Mouse (Mus musculus) urinary bladder, postnatal 4 days (tissue): ENCODE results near the gene Man2c1.

Experiments
- DNase-seq, 2 experiments: peaks; one replicate each; pipeline ENCODE4 v3.0.0; 2021 to 2022; ENCODE audit warnings: low spot score in 2 of 2

Man2c1 gene

GRCm38 (mm10) chr9:57157499-57157898, 27.0 kb downstream of the Man2c1 start:
- DNase-seq, result no peak

- DNase-seq, result peak; percentile 80 to 94
Measured at GRCm38 (mm10) chr9:57158013-57158470, 27.6 kb downstream of the Man2c1 start, which contains the start of gene Commd4. TSS of gene Commd4 (minus strand) at chr9:57158331.

- no peak for DNase-seq
Measured at GRCm38 (mm10) chr9:57158506-57158905, 28.0 kb downstream of the Man2c1 start.

GRCm38 (mm10) chr9:57162496-57162895, 32.0 kb downstream of the Man2c1 start:
- no peak for DNase-seq

- DNase-seq, result no peak
Measured at GRCm38 (mm10) chr9:57163137-57163536, 32.6 kb downstream of the Man2c1 start.

GRCm38 (mm10) chr9:57166173-57166572, 35.7 kb downstream of the Man2c1 start:
- DNase-seq, result no peak

- no peak for DNase-seq
Measured at GRCm38 (mm10) chr9:57168411-57168810, 37.9 kb downstream of the Man2c1 start.
